Mouse (Mus musculus) mouse trophoblast stem cell (cell line): ENCODE data around the gene Impg1.

Experiments
- in situ Hi-C, 2 experiments: fragments of 300-500 bp; cut with MseI, MboI; formaldehyde crosslinking; loops; 2 replicates in 1 of 2; 3 replicates in 1 of 2; pipeline ENCODE4 v1.15.1; 2025

Gene Impg1

DNA sequence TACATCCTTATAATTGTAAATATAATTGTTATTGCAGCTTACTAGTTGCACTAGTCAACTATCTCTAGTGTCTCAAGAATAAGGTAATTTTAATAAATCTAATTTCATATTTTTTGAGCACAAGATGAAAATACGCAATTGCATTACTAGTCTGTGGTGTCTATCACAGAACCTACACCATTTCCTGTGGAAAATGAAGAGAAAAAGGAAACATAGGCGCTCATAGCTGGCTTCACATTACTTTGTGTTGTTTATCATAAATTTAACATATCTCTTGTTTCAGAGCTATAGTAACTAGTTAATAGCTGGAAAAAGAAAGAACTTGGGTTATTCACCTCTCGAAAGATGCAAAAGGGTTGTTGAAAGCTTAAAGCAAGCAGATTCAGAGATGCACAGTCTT is 182.9 kb downstream of the Impg1 start:
- in situ Hi-C loops: no loop called here

DNA sequence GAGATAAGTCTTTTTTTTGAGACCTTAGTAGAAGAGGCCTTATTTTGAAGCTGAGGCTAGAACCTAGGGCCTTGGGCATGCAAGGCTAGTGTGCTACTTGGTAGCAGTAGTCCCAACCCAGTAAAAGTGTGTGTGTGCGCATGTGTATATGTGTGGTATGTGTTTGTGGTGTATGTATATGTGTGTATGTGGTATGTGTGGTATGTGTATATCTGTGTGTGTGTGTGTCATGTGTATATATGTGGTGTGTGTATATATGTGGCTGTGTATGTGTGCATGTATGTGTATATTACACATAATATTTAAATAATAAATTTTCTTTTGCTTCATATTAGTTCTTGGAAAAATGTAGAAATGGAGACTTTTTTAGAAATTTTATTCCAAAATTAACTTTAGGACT is 184.6 kb downstream of the Impg1 start:
- in situ Hi-C loops: no loop called here

DNA sequence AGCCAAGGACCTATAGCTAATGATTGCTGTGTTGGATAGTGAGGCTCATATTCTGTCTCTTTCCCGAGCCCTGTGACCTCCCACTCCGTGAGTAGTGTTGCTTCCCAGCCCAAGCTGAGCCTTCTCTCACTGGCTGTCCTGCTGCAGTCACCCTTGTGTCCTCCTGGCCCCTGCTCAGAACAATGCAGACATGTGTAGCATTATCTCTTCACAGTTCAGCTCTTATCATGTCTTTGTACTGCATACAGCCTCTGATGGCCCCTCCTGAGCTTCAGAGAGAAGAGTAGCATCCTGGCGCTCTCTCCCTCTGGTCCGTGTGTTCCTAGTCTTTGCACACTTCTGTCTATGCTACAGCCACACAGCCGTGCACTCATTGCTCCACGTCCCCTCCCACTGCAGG is 187.5 kb downstream of the Impg1 start:
- in situ Hi-C loops: no loop called here

DNA sequence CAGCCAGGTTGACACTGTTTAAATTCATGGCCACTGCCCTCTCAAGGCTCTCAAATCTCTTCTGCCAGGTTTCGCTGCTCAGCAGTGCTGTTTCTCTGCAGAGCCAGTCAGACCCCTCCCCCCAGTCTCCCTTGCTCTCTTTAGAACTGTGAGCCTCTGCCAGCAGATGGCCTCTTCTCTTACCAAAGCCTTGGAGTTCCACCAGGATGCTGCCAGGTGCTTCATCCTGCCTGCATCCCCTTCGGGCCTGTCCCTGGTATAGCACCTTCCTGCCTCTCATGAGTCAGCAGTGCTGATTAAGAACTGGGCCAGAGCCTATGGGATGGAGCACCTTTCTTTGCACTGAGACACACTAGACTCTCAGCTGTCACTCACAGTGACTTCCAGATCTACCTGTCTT is 188.1 kb downstream of the Impg1 start:
- in situ Hi-C loops: no loop called here

DNA sequence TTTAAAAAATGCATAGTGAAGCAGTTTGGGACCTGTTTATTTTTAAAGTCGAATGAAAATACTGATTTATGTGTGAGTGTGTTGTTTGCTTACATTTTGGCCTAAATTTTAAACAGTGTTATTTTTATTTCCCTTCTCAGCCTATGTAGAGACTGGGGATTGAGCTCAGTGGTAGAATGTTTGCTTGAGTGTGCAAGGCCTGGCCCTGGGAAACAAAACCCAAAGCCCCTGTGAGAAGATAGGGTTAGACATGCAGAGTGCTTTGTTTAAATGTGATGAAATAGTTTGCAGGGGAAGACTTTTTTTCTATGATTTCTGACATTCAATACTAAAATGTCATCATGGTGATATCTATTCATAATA is 189.5 kb downstream of the Impg1 start:
- in situ Hi-C loops: no loop called here

DNA sequence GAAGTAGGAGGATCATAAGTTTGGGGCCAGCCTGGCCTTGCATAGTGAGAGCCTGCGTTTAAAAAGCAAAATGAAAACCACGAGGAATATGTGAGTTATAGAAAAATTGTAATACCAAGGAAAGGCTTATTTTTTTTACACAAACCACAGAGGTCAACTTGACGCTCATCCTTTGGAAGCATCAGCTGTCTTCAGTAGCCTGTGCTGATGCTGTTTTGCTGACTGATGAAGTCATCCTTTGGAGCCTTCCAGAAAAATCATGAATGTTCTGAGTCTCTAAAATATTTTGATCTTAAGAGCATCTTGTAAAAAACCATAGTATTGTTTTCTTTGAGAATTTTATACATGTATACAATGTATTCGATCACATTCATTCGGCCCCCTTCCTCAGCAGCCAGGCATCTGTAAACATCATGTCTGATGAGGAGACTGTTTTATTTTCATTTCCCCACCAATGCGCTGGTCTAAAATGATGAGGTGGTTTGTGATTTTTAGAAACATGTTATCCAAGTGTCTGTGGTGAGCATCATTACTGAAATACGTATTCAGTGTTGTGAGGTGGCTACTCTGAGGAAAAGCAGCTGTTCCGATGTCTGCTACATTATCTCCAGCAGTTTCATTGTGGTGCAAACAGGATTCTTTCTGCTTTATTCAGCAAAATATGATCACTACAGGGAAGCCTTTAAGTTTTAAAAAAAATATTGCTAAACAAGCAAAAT is 190.1 kb downstream of the Impg1 start:
- in situ Hi-C loops: no loop called here

DNA sequence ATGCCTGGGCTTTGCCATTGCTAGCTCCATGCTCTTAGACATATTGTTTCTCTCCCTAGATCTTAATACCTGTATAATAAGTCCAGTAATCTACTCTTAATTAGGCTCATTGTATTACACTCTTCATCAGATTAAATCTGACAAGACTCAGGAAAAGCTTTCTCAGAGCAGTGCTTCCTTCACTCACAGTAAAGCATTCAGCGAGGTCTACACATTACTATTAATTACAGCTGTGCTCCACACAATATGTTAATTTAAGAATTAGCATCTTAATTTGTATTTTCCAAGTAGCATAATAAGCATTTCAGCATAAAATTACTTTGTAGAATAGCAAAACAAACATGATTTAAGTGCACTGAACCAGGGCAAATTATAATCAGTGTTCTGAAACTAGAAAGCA is 192.3 kb downstream of the Impg1 start:
- in situ Hi-C loops: no loop called here

DNA sequence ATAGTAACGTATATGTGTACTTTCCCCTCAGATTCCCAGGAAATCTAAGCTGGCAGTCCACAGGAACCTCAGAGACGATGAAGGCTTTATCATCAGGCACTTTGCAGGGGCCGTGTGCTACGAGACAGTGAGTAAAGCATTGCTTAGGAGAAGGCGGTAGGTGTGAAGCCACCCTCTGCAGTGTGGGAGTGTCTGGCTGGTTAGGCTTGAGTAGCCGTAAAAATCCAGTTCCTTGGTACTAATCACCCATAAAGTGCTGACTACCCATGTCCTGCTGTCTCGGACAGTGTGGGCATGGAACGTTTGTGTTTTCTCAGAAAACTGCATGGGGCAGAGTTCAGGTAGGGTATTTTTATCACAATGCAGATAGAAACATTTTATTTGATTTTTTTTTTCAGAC is 195.7 kb downstream of the Impg1 start:
- in situ Hi-C loops: no loop called here

DNA sequence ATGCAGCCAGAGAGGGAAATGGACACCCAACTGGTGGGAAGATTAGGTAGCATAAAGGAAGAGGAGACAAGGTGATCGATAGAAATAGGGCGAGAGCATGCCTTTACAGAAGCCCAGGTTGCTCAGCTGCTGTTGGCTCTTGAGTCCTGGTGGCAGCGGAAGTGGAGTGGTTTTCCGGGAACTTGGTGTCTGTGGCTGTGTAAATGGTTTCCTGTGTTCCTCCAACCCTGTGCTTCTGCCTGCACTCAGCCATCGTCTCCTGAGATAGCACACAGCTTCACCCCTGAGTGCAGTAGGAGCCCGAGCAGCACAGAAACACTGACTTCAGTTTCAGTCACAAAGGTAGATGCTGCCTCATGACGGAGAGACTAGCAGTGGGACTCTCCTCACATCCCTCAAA is 198.8 kb downstream of the Impg1 start:
- in situ Hi-C loops: no loop called here

DNA sequence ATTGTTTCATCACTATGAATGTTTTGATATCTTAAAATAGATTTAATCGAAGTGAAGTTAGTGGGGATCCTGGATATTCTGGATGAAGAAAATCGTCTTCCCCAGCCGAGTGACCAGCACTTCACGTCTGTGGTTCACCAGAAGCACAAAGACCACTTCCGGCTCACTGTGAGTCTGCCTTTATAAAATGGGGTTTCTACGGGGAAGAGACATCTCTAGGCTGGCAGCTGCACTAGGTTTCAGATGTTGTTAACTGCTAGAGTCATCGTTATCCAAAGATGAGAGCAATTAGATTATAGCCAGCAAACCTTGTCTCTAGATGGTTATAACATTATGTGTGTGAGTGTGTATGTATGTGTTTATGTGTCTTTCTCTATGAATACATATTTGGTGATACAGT is 199.2 kb downstream of the Impg1 start:
- in situ Hi-C loops: no loop called here
